Mouse (Mus musculus) limb, embryonic 13.5 days (tissue): Measurements from ENCODE around the gene Sema6d. TPM values are rescaled to one million over a fixed set of nuclear protein-coding genes. Genes with fewer than 3 reads are reported as not detected.

Experiments used
- ATAC-seq: fragments of 200-750 bp; cut with Nextera tagmentation; 2 replicates; pipeline ENCODE4 v1.8.0; 2017; ENCODE audit warnings: low read depth, moderate number of reproducible peaks, moderate TSS enrichment; ENCODE audit not compliant: low FRiP score
- H3K27ac ChIP-seq: fragments of 300-500 bp; sonication (generic); 2 replicates; pipeline ENCODE4 v1.5.1; 2015; ENCODE audit warnings: inconsistent platforms, mild to moderate bottlenecking, moderate library complexity
- H3K27me3 ChIP-seq: fragments of 300-500 bp; sonication (generic); 2 replicates; pipeline ENCODE4 v1.6.1; 2015; ENCODE audit warnings: mild to moderate bottlenecking, inconsistent platforms
- H3K36me3 ChIP-seq: fragments of 300-500 bp; sonication (generic); 2 replicates; pipeline ENCODE4 v1.6.1; 2015; ENCODE audit warnings: inconsistent platforms, mild to moderate bottlenecking, moderate library complexity
- H3K4me1 ChIP-seq: fragments of 300-500 bp; sonication (generic); 2 replicates; pipeline ENCODE4 v1.6.1; 2015; ENCODE audit warnings: inconsistent platforms
- H3K4me2 ChIP-seq: fragments of 300-500 bp; sonication (generic); replicated peaks from 2 replicates; pipeline ENCODE4 v1.6.1; 2015; ENCODE audit warnings: inconsistent platforms, mild to moderate bottlenecking, moderate library complexity
- H3K4me3 ChIP-seq: fragments of 300-500 bp; sonication (generic); 2 replicates; pipeline ENCODE4 v1.5.1; 2015; ENCODE audit warnings: moderate library complexity, mild to moderate bottlenecking, inconsistent platforms
- H3K9ac ChIP-seq: fragments of 300-500 bp; sonication (generic); 2 replicates; pipeline ENCODE4 v1.6.1; 2015; ENCODE audit warnings: mild to moderate bottlenecking, inconsistent platforms
- H3K9me3 ChIP-seq: fragments of 300-500 bp; sonication (generic); 2 replicates; pipeline ENCODE4 v1.6.1; 2016; ENCODE audit warnings: inconsistent platforms
- WGBS: fragments of 180-500 bp; shearing (Covaris S2); methylation state at CpG from one replicate; pipeline ENCODE4 v1.1.7; 2015; 5-methylcytosine and 5-hydroxymethylcytosine counted together
- polyA plus RNA-seq: library from polyadenylated mRNA; unstranded; fragments of >200 nt; fragmentation: Nextera tagmentation; extraction: Ambion mirVana; gene quantifications from 2 replicates; pipeline ENCODE4 v1.2.1, GENCODE M21; 2015

The Sema6d gene
- polyA plus RNA-seq, 1 experiment from 2014 or later: 9.4 TPM

GRCm38 (mm10) chr2:124556861-124557499, 467.2 kb downstream of the Sema6d start:
- Histone ChIP-seq H3K27ac (no peak overlapping the region), H3K4me3 (no peak overlapping the region), H3K9me3 (no peaks in the 10 kb centered on the region), H3K36me3 (no peaks in the 10 kb centered on the region), H3K4me1 (no peaks in the 10 kb centered on the region), H3K9ac (no peak overlapping the region), H3K4me2 (no peak overlapping the region), H3K27me3 (no peaks in the 10 kb centered on the region)
- ATAC-seq: no peak
- WGBS: 81% methylated on average over 5 of the region's 5 CpGs

GRCm38 (mm10) chr2:124558021-124558420, 468.3 kb downstream of the Sema6d start:
- no peak overlapping the region for H3K4me3 ChIP-seq
- H3K36me3 ChIP-seq: no peaks in the 10 kb centered on the region
- H3K9ac ChIP-seq: no peak overlapping the region
- ATAC-seq: no peak
- H3K27me3 ChIP-seq: no peaks in the 10 kb centered on the region
- H3K27ac ChIP-seq: no peak overlapping the region
- no peaks in the 10 kb centered on the region for H3K9me3 ChIP-seq
- H3K4me2 ChIP-seq: no peak overlapping the region
- 90% methylated on average over 7 of the region's 7 CpGs for WGBS
- H3K4me1 ChIP-seq: no peaks in the 10 kb centered on the region

- Histone ChIP-seq H3K9ac (no peak overlapping the region), H3K9me3 (no peaks in the 10 kb centered on the region), H3K27me3 (no peaks in the 10 kb centered on the region), H3K4me3 (no peak overlapping the region), H3K27ac (no peak overlapping the region), H3K36me3 (no peaks in the 10 kb centered on the region), H3K4me1 (no peaks in the 10 kb centered on the region), H3K4me2 (no peak overlapping the region)
- no peak for ATAC-seq
- 59% methylated on average over 5 of the region's 5 CpGs for whole genome bisulfite sequencing
Observed at GRCm38 (mm10) chr2:124561668-124562067, 471.9 kb downstream of the Sema6d start.

DNA sequence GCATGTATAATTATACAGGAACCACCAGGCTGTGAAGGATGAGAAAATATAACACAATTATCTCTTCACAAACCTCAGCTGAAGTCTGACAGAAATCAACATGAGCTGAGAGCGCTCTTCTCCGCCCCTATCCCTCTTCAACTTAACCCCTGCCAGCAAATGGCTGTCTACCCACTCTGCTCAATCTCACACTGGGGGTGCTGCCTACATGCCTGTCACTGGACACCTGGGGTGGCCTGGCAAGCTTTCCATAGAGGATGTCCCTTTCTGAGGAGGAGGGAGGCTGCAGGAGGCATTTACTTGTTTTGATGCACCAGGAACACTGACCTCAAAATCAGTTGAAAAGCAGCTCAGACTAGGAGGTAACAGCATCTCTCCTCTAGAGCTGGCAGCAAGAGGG, 472.3 kb downstream of the Sema6d start:
- H3K4me2 ChIP-seq: no peak overlapping the region
- no peaks in the 10 kb centered on the region for H3K36me3 ChIP-seq
- 76% methylated on average over 2 of the region's 2 CpGs for WGBS
- H3K27ac ChIP-seq: no peak overlapping the region
- no peaks in the 10 kb centered on the region for H3K9me3 ChIP-seq
- no peaks in the 10 kb centered on the region for H3K27me3 ChIP-seq
- no peak overlapping the region for H3K4me3 ChIP-seq
- H3K9ac ChIP-seq: no peak overlapping the region
- no peaks in the 10 kb centered on the region for H3K4me1 ChIP-seq
- no peak for ATAC-seq

DNA sequence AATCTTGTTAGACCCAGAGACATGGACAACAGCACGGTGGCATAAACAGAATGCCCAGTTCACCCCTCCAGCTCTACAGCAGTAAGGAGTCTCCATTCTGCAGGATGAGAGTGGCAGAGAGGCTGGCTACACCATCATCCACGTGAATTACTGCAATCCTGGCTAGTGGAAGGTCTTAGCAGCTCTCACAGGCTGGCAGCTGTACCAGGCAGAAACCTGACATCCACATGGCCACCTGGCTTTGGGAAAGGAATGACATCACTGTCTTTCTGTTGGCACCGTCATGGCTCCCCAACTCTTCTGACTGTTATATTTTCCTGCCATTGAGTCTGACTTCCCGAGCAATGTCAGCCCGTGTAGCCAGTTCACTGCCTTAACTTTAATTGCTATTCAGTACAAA, 474.0 kb downstream of the Sema6d start:
- no peak overlapping the region for H3K9ac ChIP-seq
- H3K9me3 ChIP-seq: no peaks in the 10 kb centered on the region
- H3K4me1 ChIP-seq: no peaks in the 10 kb centered on the region
- H3K4me2 ChIP-seq: no peak overlapping the region
- H3K36me3 ChIP-seq: no peaks in the 10 kb centered on the region
- 83% methylated on average over 5 of the region's 5 CpGs for WGBS
- no peaks in the 10 kb centered on the region for H3K27me3 ChIP-seq
- H3K27ac ChIP-seq: no peak overlapping the region
- no peak for ATAC-seq
- no peak overlapping the region for H3K4me3 ChIP-seq

- no peak for ATAC-seq
- H3K27ac ChIP-seq: no peak overlapping the region
- no peak overlapping the region for H3K4me2 ChIP-seq
- H3K9ac ChIP-seq: no peak overlapping the region
- no peaks in the 10 kb centered on the region for H3K27me3 ChIP-seq
- H3K4me3 ChIP-seq: no peak overlapping the region
- no peaks in the 10 kb centered on the region for H3K4me1 ChIP-seq
- H3K36me3 ChIP-seq: no peaks in the 10 kb centered on the region
- H3K9me3 ChIP-seq: no peaks in the 10 kb centered on the region
- 84% methylated on average over 4 of the region's 4 CpGs for WGBS
Observed at GRCm38 (mm10) chr2:124573734-124574133, 484.0 kb downstream of the Sema6d start.

GRCm38 (mm10) chr2:124576053-124576452, 486.3 kb downstream of the Sema6d start:
- ATAC-seq: no peak
- H3K9me3 ChIP-seq: no peaks in the 10 kb centered on the region
- no peaks in the 10 kb centered on the region for H3K4me1 ChIP-seq
- no peak overlapping the region for H3K9ac ChIP-seq
- H3K36me3 ChIP-seq: no peaks in the 10 kb centered on the region
- H3K27ac ChIP-seq: no peak overlapping the region
- no peak overlapping the region for H3K4me3 ChIP-seq
- no peaks in the 10 kb centered on the region for H3K27me3 ChIP-seq
- no peak overlapping the region for H3K4me2 ChIP-seq
- WGBS: 85% methylated on average over 2 of the region's 2 CpGs

DNA sequence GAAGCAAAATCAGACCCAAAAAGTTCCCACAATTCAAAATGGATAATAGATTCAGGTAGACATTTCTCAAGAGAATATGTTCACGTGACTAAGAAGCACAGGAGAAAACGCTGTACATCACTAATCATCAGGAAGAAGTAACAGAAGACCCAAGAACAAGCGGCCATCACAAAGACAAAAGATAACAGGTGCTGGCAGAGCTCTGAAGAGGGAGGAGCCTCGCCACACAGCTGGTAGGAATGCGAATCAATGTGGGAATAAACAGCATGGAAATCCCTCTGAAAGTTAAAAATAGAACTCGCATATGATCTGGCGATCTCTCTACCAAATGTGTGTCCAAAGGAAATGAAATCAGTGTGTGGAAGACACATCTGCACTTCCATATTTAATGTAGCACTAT, 493.8 kb downstream of the Sema6d start:
- ATAC-seq: no peak
- WGBS: 70% methylated on average over 7 of the region's 7 CpGs

GRCm38 (mm10) chr2:124592750-124593149, 503.0 kb downstream of the Sema6d start:
- H3K36me3 ChIP-seq: no peaks in the 10 kb centered on the region
- H3K27ac ChIP-seq: no peak overlapping the region
- no peak overlapping the region for H3K4me2 ChIP-seq
- H3K9me3 ChIP-seq: no peaks in the 10 kb centered on the region
- no peak overlapping the region for H3K4me3 ChIP-seq
- no peak for ATAC-seq
- 88% methylated on average over 4 of the region's 4 CpGs for WGBS
- H3K27me3 ChIP-seq: no peaks in the 10 kb centered on the region
- H3K4me1 ChIP-seq: no peaks in the 10 kb centered on the region
- no peak overlapping the region for H3K9ac ChIP-seq

More for the DNA sequence above, 493.8 kb downstream of the Sema6d start:
- H3K4me2 ChIP-seq: no peak overlapping the region
- H3K36me3 ChIP-seq: no peaks in the 10 kb centered on the region
- no peak overlapping the region for H3K4me3 ChIP-seq
- no peak overlapping the region for H3K9ac ChIP-seq
- no peaks in the 10 kb centered on the region for H3K4me1 ChIP-seq
- peaks cover 3% of the 10 kb centered on the region; the same call in 1 of the 2 replicates for H3K27me3 ChIP-seq
- H3K27ac ChIP-seq: no peak overlapping the region
- H3K9me3 ChIP-seq: no peaks in the 10 kb centered on the region

DNA sequence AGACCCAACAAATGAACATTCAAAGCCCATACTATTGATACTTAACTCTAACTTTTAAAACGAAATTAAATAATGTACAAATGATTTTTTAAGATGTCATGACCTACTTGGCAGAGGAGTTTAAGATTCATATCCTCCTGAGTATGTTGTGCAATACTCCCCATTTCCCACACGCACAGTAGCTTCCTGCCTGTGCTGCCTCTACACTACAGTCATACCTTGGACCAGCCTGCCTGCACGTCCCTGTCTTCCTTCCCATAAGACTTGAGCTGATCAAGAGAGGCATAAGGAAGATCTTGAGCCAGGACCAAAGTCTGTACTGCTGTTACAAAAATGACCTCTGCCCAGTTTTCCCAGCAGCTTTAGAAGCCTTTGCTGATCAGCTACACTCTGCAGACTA, 509.2 kb downstream of the Sema6d start:
- no peak overlapping the region for H3K4me3 ChIP-seq
- H3K36me3 ChIP-seq: no peaks in the 10 kb centered on the region
- no peak overlapping the region for H3K4me2 ChIP-seq
- H3K4me1 ChIP-seq: no peaks in the 10 kb centered on the region
- 70% methylated on average over 3 of the region's 3 CpGs for WGBS
- no peak overlapping the region for H3K9ac ChIP-seq
- peaks cover 9% of the 10 kb centered on the region for H3K27me3 ChIP-seq
- H3K9me3 ChIP-seq: no peaks in the 10 kb centered on the region
- H3K27ac ChIP-seq: no peak overlapping the region
- no peak for ATAC-seq

DNA sequence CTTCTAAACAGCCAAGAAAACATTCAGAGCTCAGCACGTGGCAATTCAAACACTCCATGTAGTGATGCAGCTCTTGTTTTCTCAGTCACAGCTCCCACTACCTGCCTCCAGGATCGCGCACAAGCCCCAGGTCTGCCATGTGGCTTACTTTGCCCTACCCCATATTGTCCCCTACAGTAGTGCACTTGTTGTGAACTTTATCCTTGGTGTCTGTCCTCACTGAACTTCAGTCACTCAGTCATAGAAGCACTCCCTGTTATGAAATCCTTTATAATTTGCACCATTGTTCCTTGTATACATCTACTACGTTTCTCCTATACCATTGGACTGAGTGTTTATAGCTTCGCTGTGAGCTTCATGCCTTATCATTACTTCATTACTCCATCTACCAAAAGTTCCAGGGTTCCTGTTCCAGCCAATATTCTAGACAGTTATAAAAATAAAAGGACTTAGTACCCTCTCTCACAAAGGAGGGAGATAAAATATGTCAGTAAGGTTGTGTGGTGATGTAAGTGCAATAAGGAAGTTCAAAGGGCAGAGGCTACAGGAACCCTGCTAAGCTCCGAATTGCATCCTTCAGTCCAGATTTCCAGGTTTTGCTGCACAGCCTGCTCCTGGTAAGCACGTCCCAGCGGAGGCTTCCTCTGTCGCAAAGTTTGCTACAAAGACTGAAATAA, 512.1 kb downstream of the Sema6d start:
- no peak overlapping the region for H3K4me2 ChIP-seq
- no peaks in the 10 kb centered on the region for H3K9me3 ChIP-seq
- H3K9ac ChIP-seq: no peak overlapping the region
- no peak for ATAC-seq
- H3K4me3 ChIP-seq: no peak overlapping the region
- no peaks in the 10 kb centered on the region for H3K4me1 ChIP-seq
- peaks cover 12% of the 10 kb centered on the region for H3K27me3 ChIP-seq
- H3K27ac ChIP-seq: no peak overlapping the region
- no peaks in the 10 kb centered on the region for H3K36me3 ChIP-seq
- WGBS: 65% methylated on average over 9 of the region's 9 CpGs

DNA sequence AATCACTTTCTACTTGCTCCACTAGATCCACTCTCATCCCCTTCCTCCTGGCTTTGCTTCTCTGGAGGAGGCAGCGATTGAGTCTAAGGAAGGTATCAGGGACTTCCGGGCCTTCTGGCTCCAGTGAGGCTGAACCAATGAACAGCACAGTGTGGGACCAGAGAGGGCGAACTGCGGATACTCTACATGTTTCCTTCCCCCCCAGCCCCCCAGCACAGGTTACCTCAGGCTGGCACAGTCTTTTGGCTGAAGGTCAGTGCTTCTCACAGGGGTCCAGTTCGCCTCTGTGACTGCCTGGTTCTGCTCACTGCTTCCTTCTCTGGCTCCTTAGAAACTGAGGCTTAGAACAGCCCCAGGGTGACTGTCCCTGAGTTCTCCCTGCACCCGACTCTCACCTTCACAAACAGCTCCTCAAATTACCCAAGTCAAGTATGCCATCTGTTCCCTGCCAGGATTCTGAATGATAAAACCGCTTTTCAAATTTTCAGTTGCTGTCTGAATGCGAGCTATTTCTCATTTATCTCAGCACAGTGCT, 512.7 kb downstream of the Sema6d start:
- H3K4me1 ChIP-seq: no peaks in the 10 kb centered on the region
- no peaks in the 10 kb centered on the region for H3K9me3 ChIP-seq
- H3K4me3 ChIP-seq: no peak overlapping the region
- no peak for ATAC-seq
- H3K27me3 ChIP-seq: peaks cover 16% of the 10 kb centered on the region
- WGBS: 49% methylated on average over 8 of the region's 8 CpGs
- H3K9ac ChIP-seq: no peak overlapping the region
- no peak overlapping the region for H3K4me2 ChIP-seq
- no peak overlapping the region for H3K27ac ChIP-seq
- no peaks in the 10 kb centered on the region for H3K36me3 ChIP-seq
